ENCODE assay signal across 25 mouse cellular contexts in the genomic region with DNA sequence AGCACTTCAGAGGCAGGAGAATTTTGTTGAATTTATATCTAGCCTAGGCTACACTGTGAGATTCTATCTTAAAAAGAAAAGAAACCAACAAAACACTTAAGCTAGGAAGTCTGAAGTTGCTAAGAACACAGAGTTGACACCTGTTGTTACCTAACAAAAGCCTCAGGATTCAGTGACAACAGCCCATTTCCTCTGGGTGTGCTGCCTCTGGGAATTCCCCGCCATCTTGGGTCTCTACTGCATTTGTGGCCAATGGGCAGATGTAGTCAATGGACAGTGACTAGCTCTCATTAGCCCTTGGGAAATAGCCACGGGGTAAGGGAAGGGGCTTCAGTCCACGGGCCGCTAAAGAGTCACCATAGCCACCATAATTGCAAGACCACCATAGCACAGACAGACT.
"Had no signal": no experiment of that assay in that cellular context is flagged by ENCODE, and none has a peak within 500 bp of the region (broad histone marks: within the 10 kb centered on the region; RNA-seq: fewer than 3 reads in every experiment).

No protein-coding gene starts in this region.

- DNase-seq: gastrocnemius, postnatal 14 days; gastrocnemius, postnatal 36 days; heart, adult 11 months; heart, adult 2 months; heart, postnatal 10 days; heart, postnatal 4 days; kidney, adult 11 months; kidney, adult 2 months; kidney, adult 9 months; kidney, postnatal 14 days; kidney, postnatal 36 days; layer of hippocampus, adult 9-11 months; layer of hippocampus, postnatal 36 days; left cerebral cortex, postnatal 4 days had no signal

- H3K4me3 ChIP-seq: heart, adult 2 months; heart, embryonic 12.5 days; hindbrain, embryonic 10.5 days; hindbrain, embryonic 13.5 days; hindbrain, embryonic 15.5 days; kidney, embryonic 15.5 days; limb, embryonic 13.5 days; limb, embryonic 15.5 days; liver, embryonic 12.5 days had no signal

- H3K27ac ChIP-seq: heart, adult 2 months; hindbrain, embryonic 10.5 days; hindbrain, embryonic 13.5 days; hindbrain, embryonic 15.5 days; hindbrain, postnatal 0 days; kidney, embryonic 15.5 days; kidney, postnatal 0 days; limb, embryonic 13.5 days; limb, embryonic 15.5 days; liver, embryonic 12.5 days; liver, embryonic 14.5 days had no signal

- H3K4me1 ChIP-seq: heart, embryonic 12.5 days; hindbrain, embryonic 13.5 days; hindbrain, embryonic 15.5 days; limb, embryonic 13.5 days; limb, embryonic 15.5 days; liver, embryonic 12.5 days had no signal

- H3K36me3 ChIP-seq: heart, embryonic 12.5 days; hindbrain, embryonic 10.5 days; hindbrain, embryonic 13.5 days; hindbrain, embryonic 15.5 days; kidney, embryonic 15.5 days; limb, embryonic 13.5 days; limb, embryonic 15.5 days; liver, embryonic 12.5 days had no signal

- H3K27me3 ChIP-seq: kidney, embryonic 15.5 days; limb, embryonic 13.5 days; limb, embryonic 15.5 days; liver, embryonic 12.5 days had no signal

- H3K9me3 ChIP-seq: heart, embryonic 12.5 days; hindbrain, embryonic 10.5 days; hindbrain, embryonic 13.5 days; hindbrain, embryonic 15.5 days; kidney, embryonic 15.5 days; limb, embryonic 13.5 days; limb, embryonic 15.5 days; liver, embryonic 12.5 days had no signal
